Mouse (Mus musculus) ES-E14 (cell line): Measurements from ENCODE around the gene Chmp4b. TPM values are rescaled to one million over a fixed set of nuclear protein-coding genes. Genes with fewer than 3 reads are reported as not detected.

ENCODE experiments used
- DNase-seq: peaks from one replicate; pipeline ENCODE4 v3.0.0-alpha.2; 2013; ENCODE audit warnings: low read depth, low spot score
- H3K27ac ChIP-seq: 2 replicates; pipeline ENCODE4 v1.5.1; 2012; ENCODE audit warnings: low read depth, mild to moderate bottlenecking, low read length, moderate library complexity, mixed read lengths; ENCODE audit not compliant: poor library complexity, insufficient read depth, severe bottlenecking
- H3K36me3 ChIP-seq: 2 replicates; pipeline ENCODE4 v1.6.1; 2012; ENCODE audit warnings: mild to moderate bottlenecking, low read length, moderate library complexity, mixed read lengths; ENCODE audit not compliant: control insufficient read depth, poor library complexity, insufficient read depth, severe bottlenecking
- H3K4me1 ChIP-seq, 2 experiments: fragments of 150-350 bp in 1 of 2; sonication (generic) in 1 of 2; 2 replicates each; pipeline ENCODE4 v1.6.1; 2012; ENCODE audit warnings: low read length in 2 of 2, mild to moderate bottlenecking in 1 of 2, mixed read lengths in 1 of 2; ENCODE audit not compliant: control insufficient read depth in 2 of 2, insufficient read depth in 2 of 2, poor library complexity in 1 of 2
- H3K4me3 ChIP-seq, 2 experiments: fragments of 150-350 bp in 1 of 2; sonication (generic) in 1 of 2; 2 replicates each; pipeline ENCODE4 v1.5.1; 2012; ENCODE audit warnings: low read length in 2 of 2, low read depth in 1 of 2, mild to moderate bottlenecking in 1 of 2, mixed read lengths in 1 of 2; ENCODE audit not compliant: insufficient read depth in 1 of 2, poor library complexity in 1 of 2, severe bottlenecking in 1 of 2
- H3K9ac ChIP-seq: 2 replicates; pipeline ENCODE4 v1.6.1; 2012; ENCODE audit warnings: low read depth, mild to moderate bottlenecking, low read length, mixed read lengths; ENCODE audit not compliant: poor library complexity, insufficient read depth, severe bottlenecking
- H3K9me3 ChIP-seq: fragments of 150-350 bp; sonication (generic); 2 replicates; pipeline ENCODE4 v1.6.1; 2012; ENCODE audit warnings: low read depth, mild to moderate bottlenecking, low read length; ENCODE audit not compliant: control insufficient read depth, insufficient read depth
- CHD2 ChIP-seq: IDR thresholded peaks from 2 replicates; pipeline ENCODE4 v1.6.1; 2014; ENCODE audit warnings: mild to moderate bottlenecking, low read depth, low read length, inconsistent platforms
- HCFC1 ChIP-seq: IDR thresholded peaks from 2 replicates; pipeline ENCODE4 v1.6.1; 2012; ENCODE audit warnings: low read length, inconsistent platforms, borderline replicate concordance; ENCODE audit not compliant: insufficient read depth
- MAFK ChIP-seq: IDR thresholded peaks from 2 replicates; pipeline ENCODE4 v1.6.1; 2014; ENCODE audit warnings: mild to moderate bottlenecking, low read depth, low read length, inconsistent platforms; ENCODE audit not compliant: insufficient read depth
- ZC3H11A ChIP-seq: IDR thresholded peaks from 2 replicates; pipeline ENCODE4 v1.6.1; 2012; ENCODE audit warnings: low read depth, mild to moderate bottlenecking, inconsistent platforms, low read length, borderline replicate concordance
- ZNF384 ChIP-seq: IDR thresholded peaks from 2 replicates; pipeline ENCODE4 v1.6.1; 2012; ENCODE audit warnings: low read depth, low read length, inconsistent platforms
- in situ Hi-C, 2 experiments: fragments of 600-800 bp; cut with MboI; formaldehyde crosslinking; loops; one replicate each; pipeline ENCODE4 v1.15.1; 2025; ENCODE audit warnings: low sequenced_read_pairs in 2 of 2, inconsistent platforms in 1 of 2; ENCODE audit not compliant: unreplicated experiment in 2 of 2
- total RNA-seq: library from RNA; depleted of rRNA; stranded (reverse); fragments of 300-350 nt; gene quantifications from 2 replicates; pipeline ENCODE4 v1.2.3, GENCODE M21; 2012

Chmp4b gene
- total RNA-seq, 1 experiment, result 94.3 TPM

DNA sequence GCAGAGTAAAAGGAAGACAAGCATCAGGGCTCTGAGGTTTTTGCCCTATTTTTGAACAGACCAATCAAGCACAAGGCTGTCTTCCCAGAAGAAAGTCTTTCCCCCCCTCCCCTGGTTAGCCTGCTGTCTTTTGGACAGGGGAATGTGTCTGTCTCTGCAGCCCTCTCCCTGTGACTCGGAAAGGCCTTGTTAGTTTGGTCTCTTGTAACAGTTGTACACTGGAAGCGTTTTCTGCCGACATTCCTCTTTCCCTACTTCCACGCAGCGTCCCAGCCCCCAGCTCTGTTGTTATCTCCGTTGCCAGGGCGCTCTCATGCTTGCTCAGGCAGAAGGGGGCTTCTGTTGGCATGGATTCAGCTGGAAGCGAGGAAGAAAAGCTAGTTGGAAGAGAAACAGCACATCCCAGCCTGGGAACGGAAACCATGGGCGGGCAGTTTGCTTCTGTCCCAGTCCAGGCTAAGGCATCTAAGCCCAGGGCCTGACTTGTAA is 26.2 kb downstream of the Chmp4b start:
- H3K9ac ChIP-seq, result peak overlapping the region; percentile 83
- peaks cover 8 to 9% of the 10 kb centered on the region in 2 experiments; a peak in 2 of 4 replicates for H3K4me1 ChIP-seq
- peaks cover 3% of the 10 kb centered on the region; the same call in 1 of the 2 replicates for H3K36me3 ChIP-seq
- H3K9me3 ChIP-seq, result no peaks in the 10 kb centered on the region
- no peak for DNase-seq
- TF ChIP-seq CHD2, result no peak
- TF ChIP-seq MAFK, result no peak
- TF ChIP-seq ZNF384, result no peak
- TF ChIP-seq ZC3H11A, result no peak
- no peak for TF ChIP-seq HCFC1
- peak overlapping the region; percentile 64 to 85 for H3K4me3 ChIP-seq
- in situ Hi-C loops, result no loop called here
- H3K27ac ChIP-seq, result peak overlapping the region; percentile 83

GRCm38 (mm10) chr2:154678995-154679394 is 27.5 kb downstream of the Chmp4b start:
- H3K36me3 ChIP-seq, result peaks cover 3% of the 10 kb centered on the region; the same call in 1 of the 2 replicates
- H3K9ac ChIP-seq, result no peak overlapping the region
- H3K4me3 ChIP-seq, result no peak overlapping the region
- H3K9me3 ChIP-seq, result no peaks in the 10 kb centered on the region
- no peak overlapping the region for H3K27ac ChIP-seq
- peaks cover 8 to 9% of the 10 kb centered on the region in 2 experiments; a peak in 2 of 4 replicates for H3K4me1 ChIP-seq
- TF ChIP-seq HCFC1, result no peak
- TF ChIP-seq MAFK, result peak; percentile 41; the same call in 1 of the 2 replicates
- no peak for TF ChIP-seq ZC3H11A
- in situ Hi-C loops, result no loop called here
- DNase-seq, result no peak

DNA sequence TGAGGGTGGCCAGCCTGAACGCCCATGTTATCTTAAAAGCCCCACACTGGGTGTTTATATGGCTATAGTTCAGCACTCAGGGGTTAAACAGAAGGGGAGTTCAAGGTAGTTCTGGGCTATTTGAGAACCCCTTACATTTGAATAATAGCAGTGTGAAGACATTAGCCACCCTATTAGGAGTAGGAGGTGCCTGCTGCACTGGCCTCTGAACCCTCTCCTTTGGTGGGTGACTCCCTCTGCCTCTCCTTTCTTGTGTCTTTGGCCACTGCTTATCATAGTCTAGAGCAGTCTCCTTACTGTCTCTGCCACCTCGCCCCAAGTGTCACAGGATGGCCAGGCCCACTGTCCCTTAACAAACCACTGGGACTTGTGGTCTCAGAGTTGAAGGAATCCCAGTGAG is 28.8 kb downstream of the Chmp4b start:
- TF ChIP-seq HCFC1 (no peak), CHD2 (no peak), ZC3H11A (no peak), ZNF384 (no peak), MAFK (no peak)
- Histone ChIP-seq H3K9ac (no peak overlapping the region), H3K9me3 (no peaks in the 10 kb centered on the region), H3K27ac (no peak overlapping the region), H3K4me1 (peaks cover 8% of the 10 kb centered on the region in 2 experiments; a peak in 2 of 4 replicates), H3K36me3 (peaks cover 3% of the 10 kb centered on the region; the same call in 1 of the 2 replicates), H3K4me3 (no peak overlapping the region)
- DNase-seq, result no peak
- in situ Hi-C loops, result no loop called here

GRCm38 (mm10) chr2:154680941-154681340 is 29.4 kb downstream of the Chmp4b start:
- Histone ChIP-seq H3K36me3 (no peaks in the 10 kb centered on the region), H3K4me3 (no peak overlapping the region), H3K9me3 (no peaks in the 10 kb centered on the region), H3K4me1 (peaks cover 5 to 8% of the 10 kb centered on the region in 2 experiments; a peak in 2 of 4 replicates), H3K9ac (no peak overlapping the region), H3K27ac (no peak overlapping the region)
- DNase-seq, result no peak
- TF ChIP-seq CHD2 (no peak), ZNF384 (no peak), MAFK (no peak), ZC3H11A (no peak), HCFC1 (no peak)
- in situ Hi-C loops, result no loop called here

- H3K36me3 ChIP-seq, result no peaks in the 10 kb centered on the region
- DNase-seq, result no peak
- no peaks in the 10 kb centered on the region for H3K9me3 ChIP-seq
- no peak overlapping the region for H3K4me3 ChIP-seq
- peaks cover 0 to 2% of the 10 kb centered on the region in 2 experiments; a peak in 2 of 4 replicates for H3K4me1 ChIP-seq
- H3K27ac ChIP-seq, result no peak overlapping the region
- in situ Hi-C loops, result no loop called here
- H3K9ac ChIP-seq, result no peak overlapping the region
- no peak for TF ChIP-seq ZC3H11A
- TF ChIP-seq ZNF384, result no peak
- TF ChIP-seq CHD2, result no peak
- no peak for TF ChIP-seq MAFK
- no peak for TF ChIP-seq HCFC1
These were observed 31.2 kb downstream of the Chmp4b start for GRCm38 (mm10) chr2:154682712-154683111.
